Mouse (Mus musculus) cerebellum, adult 2 months (tissue): ENCODE measurements around the gene Psmb3.

Source experiments
- CTCF ChIP-seq: fragments of 200-500 bp; IDR thresholded peaks from 2 replicates; pipeline ENCODE4 v1.5.1; 2011; ENCODE audit warnings: low read depth, mild to moderate bottlenecking, control low read depth, low read length, moderate library complexity, borderline replicate concordance; ENCODE audit not compliant: insufficient read depth
- POLR2A ChIP-seq: fragments of 200-500 bp; IDR thresholded peaks from 2 replicates; pipeline ENCODE4 v1.6.1; 2011; ENCODE audit warnings: low read length, control low read depth, borderline replicate concordance; ENCODE audit not compliant: insufficient read depth

DNA sequence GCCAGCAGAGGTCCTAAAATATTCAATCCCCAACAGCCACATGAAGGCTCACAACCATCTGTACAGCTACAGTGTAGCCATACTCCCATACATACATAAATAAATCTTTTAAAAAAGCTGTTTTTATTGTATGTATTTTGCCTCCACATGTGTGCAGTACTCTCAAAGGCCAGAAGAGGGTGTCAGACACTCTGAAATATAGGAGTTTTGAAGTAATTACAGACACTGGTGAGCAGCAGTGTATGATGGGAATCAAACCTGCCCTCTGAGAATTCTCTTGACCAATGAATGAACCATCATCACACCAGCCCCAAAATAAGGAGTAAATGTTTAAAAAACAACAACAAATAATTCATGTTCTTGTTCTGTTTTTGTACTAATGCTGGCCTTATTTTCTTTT lies 58.4 kb downstream of the Psmb3 start:
- no peak for TF ChIP-seq CTCF
- TF ChIP-seq POLR2A: no peak
